Mouse (Mus musculus) embryonic facial prominence, embryonic 11.5 days (tissue): ENCODE results near the gene Gng2. TPM values are rescaled to one million over a fixed set of nuclear protein-coding genes. Genes with fewer than 3 reads are reported as not detected.

ENCODE experiments used
- ATAC-seq: fragments of 200-750 bp; cut with Nextera tagmentation; replicated peaks from 2 replicates; pipeline ENCODE4 v1.8.0; 2017; ENCODE audit warnings: low read depth; ENCODE audit not compliant: insufficient number of reproducible peaks, low FRiP score, low TSS enrichment
- DNase-seq: peaks from one replicate; pipeline ENCODE4 v3.0.0-alpha.2; 2015; ENCODE audit warnings: low spot score
- H3K27ac ChIP-seq: fragments of 300-500 bp; sonication (generic); replicated peaks from 2 replicates; pipeline ENCODE4 v1.5.1; 2014; ENCODE audit warnings: mild to moderate bottlenecking, low read depth, low read length, control low read depth
- H3K27me3 ChIP-seq: fragments of 300-500 bp; sonication (generic); 2 replicates; pipeline ENCODE4 v1.6.1; 2014; ENCODE audit warnings: mild to moderate bottlenecking, low read length, moderate library complexity, mixed read lengths; ENCODE audit not compliant: control insufficient read depth, insufficient read depth
- H3K36me3 ChIP-seq: fragments of 300-500 bp; sonication (generic); replicated peaks from 2 replicates; pipeline ENCODE4 v1.6.1; 2014; ENCODE audit warnings: low read depth, mild to moderate bottlenecking, low read length, moderate library complexity, mixed read lengths; ENCODE audit not compliant: control insufficient read depth, insufficient read depth
- H3K4me1 ChIP-seq: fragments of 300-500 bp; sonication (generic); 2 replicates; pipeline ENCODE4 v1.6.1; 2014; ENCODE audit warnings: low read length, mixed read lengths; ENCODE audit not compliant: control insufficient read depth, insufficient read depth
- H3K4me2 ChIP-seq: fragments of 300-500 bp; sonication (generic); 2 replicates; pipeline ENCODE4 v1.6.1; 2014; ENCODE audit warnings: low read depth, mild to moderate bottlenecking, control low read depth, low read length, moderate library complexity
- H3K4me3 ChIP-seq: fragments of 300-500 bp; sonication (generic); 2 replicates; pipeline ENCODE4 v1.5.1; 2014; ENCODE audit warnings: low read depth, low read length, control low read depth
- H3K9ac ChIP-seq: fragments of 300-500 bp; sonication (generic); replicated peaks from 2 replicates; pipeline ENCODE4 v1.6.1; 2014; ENCODE audit warnings: mild to moderate bottlenecking, control low read depth, low read length
- H3K9me3 ChIP-seq: fragments of 300-500 bp; sonication (generic); replicated peaks from 2 replicates; pipeline ENCODE4 v1.6.1; 2016; ENCODE audit warnings: mild to moderate bottlenecking, low read length, inconsistent platforms, mixed read lengths; ENCODE audit not compliant: control insufficient read depth
- WGBS: fragments of 180-500 bp; shearing (Covaris S2); extraction: QIAGEN DNeasy Blood & Tissue Kit; methylation state at CpG from one replicate; pipeline ENCODE4 v1.1.7; 2014; 5-methylcytosine and 5-hydroxymethylcytosine counted together
- polyA plus RNA-seq: library from polyadenylated mRNA; unstranded; fragments of >200 nt; fragmentation: Nextera tagmentation; extraction: Ambion mirVana; gene quantifications from 2 replicates; pipeline ENCODE4 v1.2.1, GENCODE M21; 2014

Gene Gng2
- polyA plus RNA-seq, 1 experiment from 2014 or later = 73.6 TPM

GRCm38 (mm10) chr14:19861311-19862080 is 115.9 kb downstream of the Gng2 start:
- Histone ChIP-seq H3K27ac (no peak overlapping the region), H3K27me3 (no peaks in the 10 kb centered on the region), H3K4me2 (no peak overlapping the region), H3K4me1 (no peaks in the 10 kb centered on the region), H3K4me3 (no peak overlapping the region), H3K36me3 (no peaks in the 10 kb centered on the region), H3K9me3 (no peaks in the 10 kb centered on the region), H3K9ac (no peak overlapping the region)
- 89% methylated on average over 8 of the region's 8 CpGs for WGBS
- ATAC-seq = no peak
- DNase-seq = no peak

GRCm38 (mm10) chr14:19860281-19860680 is 117.1 kb downstream of the Gng2 start:
- no peak overlapping the region for H3K4me2 ChIP-seq
- ATAC-seq (no peak), DNase-seq (no peak)
- WGBS = 90% methylated on average over 4 of the region's 4 CpGs
- H3K27me3 ChIP-seq = no peaks in the 10 kb centered on the region
- no peak overlapping the region for H3K9ac ChIP-seq
- no peaks in the 10 kb centered on the region for H3K9me3 ChIP-seq
- no peaks in the 10 kb centered on the region for H3K36me3 ChIP-seq
- H3K4me3 ChIP-seq = no peak overlapping the region
- H3K27ac ChIP-seq = no peak overlapping the region
- H3K4me1 ChIP-seq = no peaks in the 10 kb centered on the region

- H3K4me2 ChIP-seq = no peak overlapping the region
- DNase-seq = peak; percentile 50
- no peak overlapping the region for H3K4me3 ChIP-seq
- no peaks in the 10 kb centered on the region for H3K4me1 ChIP-seq
- H3K9ac ChIP-seq = no peak overlapping the region
- no peaks in the 10 kb centered on the region for H3K36me3 ChIP-seq
- H3K27me3 ChIP-seq = no peaks in the 10 kb centered on the region
- WGBS = 54% methylated on average over 8 of the region's 8 CpGs
- no peaks in the 10 kb centered on the region for H3K9me3 ChIP-seq
- no peak overlapping the region for H3K27ac ChIP-seq
- ATAC-seq = no peak
Observed at GRCm38 (mm10) chr14:19858808-19859776, 118.3 kb downstream of the Gng2 start.

- Histone ChIP-seq H3K27ac (no peak overlapping the region), H3K4me3 (no peak overlapping the region), H3K9me3 (no peaks in the 10 kb centered on the region), H3K27me3 (no peaks in the 10 kb centered on the region), H3K4me1 (no peaks in the 10 kb centered on the region), H3K9ac (no peak overlapping the region), H3K4me2 (no peak overlapping the region), H3K36me3 (no peaks in the 10 kb centered on the region)
- DNase-seq (no peak), ATAC-seq (no peak)
- 80% methylated on average over 2 of the region's 2 CpGs for WGBS
Observed at GRCm38 (mm10) chr14:19858279-19858678, 119.1 kb downstream of the Gng2 start.

GRCm38 (mm10) chr14:19853471-19853870 is 124.0 kb downstream of the Gng2 start:
- H3K4me2 ChIP-seq = no peak overlapping the region
- H3K9ac ChIP-seq = no peak overlapping the region
- no peak for DNase-seq
- WGBS = 40% methylated on average over 3 of the region's 3 CpGs
- no peaks in the 10 kb centered on the region for H3K27me3 ChIP-seq
- H3K4me3 ChIP-seq = no peak overlapping the region
- no peaks in the 10 kb centered on the region for H3K36me3 ChIP-seq
- no peak for ATAC-seq
- no peak overlapping the region for H3K27ac ChIP-seq
- no peaks in the 10 kb centered on the region for H3K4me1 ChIP-seq
- H3K9me3 ChIP-seq = no peaks in the 10 kb centered on the region

GRCm38 (mm10) chr14:19839600-19840332 is 137.7 kb downstream of the Gng2 start:
- Histone ChIP-seq H3K4me3 (no peak overlapping the region), H3K36me3 (no peaks in the 10 kb centered on the region), H3K4me1 (no peaks in the 10 kb centered on the region), H3K9me3 (no peaks in the 10 kb centered on the region), H3K27ac (no peak overlapping the region), H3K9ac (peak overlapping the region; percentile 47), H3K27me3 (no peaks in the 10 kb centered on the region), H3K4me2 (peak overlapping the region; percentile 34)
- DNase-seq (peak; percentile 84), ATAC-seq (peak; percentile 39; the same call in 1 of the 2 replicates)
- WGBS = 24% methylated on average over 15 of the region's 15 CpGs

- DNase-seq (no peak), ATAC-seq (no peak)
- Histone ChIP-seq H3K9me3 (no peaks in the 10 kb centered on the region), H3K27ac (no peak overlapping the region), H3K9ac (no peak overlapping the region), H3K4me1 (no peaks in the 10 kb centered on the region), H3K4me2 (no peak overlapping the region), H3K4me3 (no peak overlapping the region), H3K27me3 (no peaks in the 10 kb centered on the region), H3K36me3 (no peaks in the 10 kb centered on the region)
- 87% methylated on average over 3 of the region's 3 CpGs for WGBS
Observed at GRCm38 (mm10) chr14:19836289-19836688, 141.1 kb downstream of the Gng2 start.
